Mouse (Mus musculus): ENCODE data around the gene Rbms1.

- TF ChIP-seq CTCF (IDR thresholded peaks at IDR 0.05; ENCODE audit: extremely low read depth, insufficient read depth, insufficient read length, insufficient replicate concordance): no peak
- no peak for TF ChIP-seq POLR2A (IDR thresholded peaks at IDR 0.05; ENCODE audit: low read depth, low read length)
Measured at GRCm38 (mm10) chr2:60710317-60710716, 252.7 kb downstream of the Rbms1 start.
